Mouse (Mus musculus): ENCODE results near the gene Pcsk7. TPM values are rescaled to one million over a fixed set of nuclear protein-coding genes. Genes with fewer than 3 reads are reported as not detected.

Gene Pcsk7
- polyA plus RNA-seq (2017; shearing (Covaris generic)) = 10 to 100 TPM; 26.4 to 43.8 TPM

DNA sequence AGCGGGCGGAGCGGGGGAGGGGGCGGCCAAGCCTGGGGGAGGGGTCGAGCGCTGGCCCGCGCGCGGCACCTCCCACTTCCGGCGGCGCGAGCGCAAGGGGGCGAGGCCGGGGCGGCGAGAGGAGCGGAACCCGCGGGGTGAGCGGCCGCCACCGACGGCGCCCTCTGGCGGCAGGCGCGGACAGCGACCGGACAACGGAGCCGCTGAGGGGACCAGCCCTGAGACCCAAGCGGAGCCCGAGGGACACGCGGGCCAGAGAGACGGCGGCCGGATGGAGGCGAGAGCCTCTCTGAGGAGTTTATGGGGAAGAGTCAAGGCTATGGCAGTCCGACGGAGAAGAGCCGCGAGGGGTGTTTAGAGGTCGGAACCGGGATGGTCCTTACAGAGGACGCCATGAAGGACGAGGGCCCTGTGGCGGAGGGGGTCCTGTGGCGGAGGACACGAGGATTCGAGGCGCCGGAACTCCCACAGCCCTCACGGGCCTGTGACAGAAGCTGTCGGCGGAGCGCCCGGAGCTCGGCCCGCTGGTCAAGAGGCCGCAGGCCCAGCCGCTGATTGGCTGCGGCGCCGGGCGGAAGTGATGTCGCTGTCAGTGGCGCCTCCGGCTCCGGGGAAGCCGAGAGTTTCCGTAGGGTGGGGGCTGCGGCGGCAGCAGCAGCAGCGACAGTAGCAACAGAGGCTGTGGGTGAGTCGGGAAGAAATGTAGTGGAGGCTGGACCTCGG is at the start of gene Pcsk7, which contains the start of gene Rnf214:
Gene Pcsk7 (plus strand): TSS at position 143 of the 723 bp plus-strand sequence.
Gene Rnf214 (minus strand): TSS at position 557 of the 723 bp plus-strand sequence.

GRCm38 (mm10) chr9:45935628-45936210 is 29.4 kb downstream of the Pcsk7 start, which contains the start of gene Tagln:
Tagln (minus strand) TSS chr9:45936058.

GRCm38 (mm10) chr9:45955107-45955963 is 49.0 kb downstream of the Pcsk7 start, which contains the start of gene Sidt2:
Sidt2 (minus strand) TSS chr9:45955258.

Other genes with a start within 250 kb of the Pcsk7 start
- gene Cep164, start 77.8 kb upstream of the Pcsk7 start, polyA plus RNA-seq (2017; shearing (Covaris generic)) = 10 to 100 TPM; 11.5 to 12.4 TPM
- 1 to 10 TPM; 3.8 to 4.6 TPM for gene Bace1, start 67.9 kb upstream of the Pcsk7 start, polyA plus RNA-seq (2017; shearing (Covaris generic))
- gene Rnf214, start 414 bp downstream of the Pcsk7 start, polyA plus RNA-seq (2017; shearing (Covaris generic)) = 10 to 100 TPM; 31.9 to 44.1 TPM
- 1 to 10 TPM; 2.7 to 3.2 TPM for gene Tagln, start 29.6 kb downstream of the Pcsk7 start, polyA plus RNA-seq (2017; shearing (Covaris generic))
- gene Sidt2, start 48.8 kb downstream of the Pcsk7 start, polyA plus RNA-seq (2017; shearing (Covaris generic)) = 100 to 1,000 TPM; 172 to 220 TPM
- gene Pafah1b2, start 106.2 kb downstream of the Pcsk7 start, polyA plus RNA-seq (2017; shearing (Covaris generic)) = 10 to 100 TPM; 83.5 to 94.4 TPM
- gene Sik3, start 106.3 kb downstream of the Pcsk7 start, polyA plus RNA-seq (2017; shearing (Covaris generic)) = 10 to 100 TPM; 27.0 to 33.0 TPM

Measured in activated CD4-positive, CD25-positive, alpha-beta regulatory T cell (primary cell).